ENCODE assay signal across 14 mouse cellular contexts in genomic region chr6:8364757-8365150, GRCm38 (mm10).
"Had no signal": no experiment of that assay in that cellular context is flagged by ENCODE, and none has a peak within 500 bp of the region (broad histone marks: within the 10 kb centered on the region; RNA-seq: fewer than 3 reads in every experiment).

No protein-coding gene starts in this region.

- H3K4me1 ChIP-seq: liver, embryonic 12.5 days; neural tube, embryonic 12.5 days; stomach, embryonic 15.5 days had no signal

- H3K36me3 ChIP-seq: liver, embryonic 12.5 days; midbrain, embryonic 15.5 days; neural tube, embryonic 12.5 days; stomach, embryonic 15.5 days had no signal

- H3K27me3 ChIP-seq: liver, embryonic 12.5 days; megakaryocyte, embryonic 14.5 days; midbrain, embryonic 13.5 days; midbrain, embryonic 15.5 days; neural tube, embryonic 12.5 days; stomach, embryonic 15.5 days had no signal

- DNase-seq: lung, adult 18-20 months; lung, embryonic 14.5 days; lung, postnatal 10 days; right cerebral cortex, postnatal 14 days had no signal

- H3K9me3 ChIP-seq: liver, embryonic 12.5 days; midbrain, embryonic 13.5 days; midbrain, embryonic 15.5 days; neural tube, embryonic 12.5 days; stomach, embryonic 15.5 days had no signal

- H3K4me3 ChIP-seq: liver, embryonic 12.5 days; megakaryocyte, embryonic 14.5 days; midbrain, embryonic 13.5 days; midbrain, embryonic 15.5 days; neural tube, embryonic 12.5 days; stomach, embryonic 15.5 days had no signal

- H3K27ac ChIP-seq: liver, embryonic 12.5 days; liver, embryonic 14.5 days; macrophage; neural tube, embryonic 12.5 days; stomach, embryonic 15.5 days; stomach, postnatal 0 days had no signal

- H3K9ac ChIP-seq: liver, embryonic 12.5 days; liver, embryonic 14.5 days; lung, embryonic 14.5 days; midbrain, embryonic 13.5 days; midbrain, embryonic 15.5 days; neural tube, embryonic 12.5 days; stomach, embryonic 15.5 days had no signal

- H3K4me2 ChIP-seq: liver, embryonic 12.5 days; lung, embryonic 14.5 days; midbrain, embryonic 11.5 days; midbrain, embryonic 13.5 days; midbrain, embryonic 15.5 days; neural tube, embryonic 12.5 days; stomach, embryonic 15.5 days had no signal

- ATAC-seq: liver, embryonic 12.5 days; midbrain, embryonic 13.5 days had no signal
